Mouse (Mus musculus) c-Kit-positive CD71-positive TER-119-negative erythroid progenitor cells, embryonic 14.5 days (primary cell): ENCODE measurements around the gene Gm49388.
"Not testable (repeated sequence)": the region's sequence is repeated elsewhere in the genome, so short reads cannot be mapped to it uniquely, and the experiment has no call there.

Experiments used
- DNase-seq: peaks from one replicate; pipeline ENCODE4 v3.0.0-alpha.2; 2013; ENCODE audit warnings: low read depth

Gene Gm49388

DNA sequence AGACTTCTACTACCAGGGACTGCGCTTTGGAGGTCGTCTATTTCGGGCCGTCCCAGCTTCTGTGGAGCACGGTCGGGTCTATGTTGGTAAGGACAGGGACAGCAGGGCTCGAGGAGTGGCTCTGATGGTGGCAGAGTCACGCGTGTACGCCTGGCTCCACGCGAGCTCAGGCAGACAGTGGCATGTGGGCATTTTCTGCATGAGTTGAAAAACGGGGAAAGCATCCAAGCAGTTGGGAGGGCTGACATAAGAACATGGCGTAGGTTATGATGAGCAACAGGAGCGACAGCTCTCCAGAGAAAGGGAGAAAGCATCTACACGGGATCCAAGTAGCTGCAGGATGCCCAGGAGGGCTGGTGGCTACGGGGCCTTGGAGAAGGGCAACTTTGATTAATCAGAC lies 16.9 kb downstream of the Gm49388 start:
- no peak for DNase-seq

DNA sequence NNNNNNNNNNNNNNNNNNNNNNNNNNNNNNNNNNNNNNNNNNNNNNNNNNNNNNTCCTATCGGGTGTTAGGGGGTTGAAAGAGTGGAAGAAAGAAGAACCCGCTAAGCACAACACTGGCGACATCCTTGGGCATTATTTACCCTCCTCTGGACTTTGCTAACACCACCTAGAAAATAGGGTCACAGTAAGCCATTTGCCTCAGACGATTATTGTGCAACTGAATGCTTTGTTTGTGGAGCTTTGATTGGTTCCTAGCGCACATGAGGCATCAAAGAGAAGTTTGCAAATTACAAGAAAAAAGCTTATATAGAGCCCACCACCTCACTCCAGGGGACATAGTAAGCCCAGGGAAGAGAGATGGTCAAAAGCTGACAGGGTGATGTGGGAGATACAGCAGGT lies 23.4 kb downstream of the Gm49388 start:
- no peak for DNase-seq

DNA sequence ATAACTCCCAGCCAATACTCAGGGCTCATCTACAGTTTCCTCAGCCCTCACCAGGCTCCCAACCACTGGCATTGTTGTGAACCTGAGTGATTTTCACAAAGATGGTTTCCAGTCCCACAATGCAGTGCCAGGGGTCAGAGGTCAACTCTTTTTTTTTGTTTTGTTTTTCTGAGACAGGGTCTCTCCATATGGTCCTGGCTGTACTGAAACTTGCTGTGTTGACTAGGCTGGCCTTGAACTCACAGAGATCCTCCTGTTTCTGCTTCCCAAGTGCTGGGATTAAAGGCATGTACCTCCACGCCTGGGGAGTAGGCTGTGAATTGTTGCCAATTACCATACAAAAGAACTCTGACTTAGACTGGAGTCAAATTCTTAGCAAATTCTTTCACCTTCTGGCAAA lies 24.4 kb downstream of the Gm49388 start:
- no peak for DNase-seq

DNA sequence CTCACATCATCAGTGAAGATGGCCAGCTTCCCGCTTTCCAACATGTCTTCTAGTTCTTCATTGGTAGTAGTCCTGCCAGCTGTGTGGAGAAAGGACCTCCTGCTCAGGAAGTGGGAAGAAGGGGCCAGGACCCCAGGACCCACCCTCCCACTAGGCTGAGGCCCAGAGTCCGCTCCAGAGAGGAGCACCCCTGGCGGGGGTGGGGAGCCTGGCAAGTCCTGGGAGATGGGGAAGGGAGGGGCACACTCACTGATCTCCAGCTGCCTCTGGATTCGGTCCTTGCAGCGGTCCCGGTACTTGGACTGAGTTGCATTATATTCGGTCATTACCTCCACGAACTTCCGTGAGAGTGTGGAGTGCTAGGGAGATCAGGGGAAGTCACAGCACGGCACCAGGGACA lies 25.2 kb downstream of the Gm49388 start:
- no peak for DNase-seq

DNA sequence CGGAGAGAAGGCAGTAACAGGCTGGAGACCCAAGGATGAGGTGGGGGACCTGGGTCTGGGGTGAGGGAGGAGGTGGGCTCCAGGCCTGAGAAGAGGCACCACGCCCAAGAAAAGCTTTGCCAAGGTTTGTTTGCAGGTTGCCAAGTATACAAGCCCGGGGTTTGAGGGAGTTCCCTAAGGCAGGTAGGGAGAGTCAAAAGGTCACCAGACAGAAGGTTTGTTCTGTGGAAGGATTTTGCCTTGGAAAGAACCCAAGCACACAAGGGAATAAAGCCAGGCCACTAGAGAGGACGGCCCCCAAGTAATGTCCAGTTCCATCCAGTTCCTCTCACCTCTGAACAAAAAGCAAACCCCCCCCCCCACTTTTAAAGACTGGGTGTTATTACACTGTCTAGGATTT lies 25.8 kb downstream of the Gm49388 start:
- DNase-seq = no peak

DNA sequence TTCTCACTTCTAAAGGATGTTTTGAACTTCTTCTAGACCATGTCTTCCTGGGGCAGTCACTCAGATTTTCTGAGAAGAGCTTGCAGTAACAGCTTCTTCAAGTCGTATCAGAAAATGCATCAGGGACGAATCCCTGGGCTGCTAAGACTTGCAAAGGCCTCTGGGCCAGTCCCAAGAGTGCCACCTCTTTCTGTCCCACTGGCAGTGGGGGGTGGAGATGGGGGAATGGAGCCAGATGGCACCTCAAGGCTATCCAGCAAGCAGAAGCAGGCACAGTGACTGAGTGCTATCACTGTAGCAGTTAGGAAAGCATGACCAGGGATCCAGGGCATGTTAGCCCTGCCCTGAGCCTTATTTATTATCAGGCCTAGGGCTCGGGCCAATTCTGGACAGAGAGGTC lies 26.9 kb downstream of the Gm49388 start:
- no peak for DNase-seq

DNA sequence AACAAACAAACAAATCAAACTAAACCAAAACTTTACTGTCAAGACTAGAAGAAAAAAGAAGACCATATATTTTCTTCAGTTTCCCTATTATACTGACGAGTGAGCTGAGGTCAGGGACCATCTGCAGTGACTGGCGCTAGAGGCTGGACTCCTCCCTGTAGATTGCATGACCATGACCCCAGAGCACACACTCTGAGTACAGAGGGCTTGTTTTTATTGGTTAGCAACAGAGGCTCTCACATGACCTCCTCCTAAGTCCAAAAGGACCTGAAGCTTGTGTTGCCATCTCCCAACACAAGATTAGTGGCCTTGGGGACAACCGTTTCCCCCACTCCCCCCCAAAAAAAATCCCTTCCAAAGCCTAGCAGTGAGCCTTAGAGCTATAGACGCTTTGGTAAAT lies 28.4 kb downstream of the Gm49388 start:
- no peak for DNase-seq

DNA sequence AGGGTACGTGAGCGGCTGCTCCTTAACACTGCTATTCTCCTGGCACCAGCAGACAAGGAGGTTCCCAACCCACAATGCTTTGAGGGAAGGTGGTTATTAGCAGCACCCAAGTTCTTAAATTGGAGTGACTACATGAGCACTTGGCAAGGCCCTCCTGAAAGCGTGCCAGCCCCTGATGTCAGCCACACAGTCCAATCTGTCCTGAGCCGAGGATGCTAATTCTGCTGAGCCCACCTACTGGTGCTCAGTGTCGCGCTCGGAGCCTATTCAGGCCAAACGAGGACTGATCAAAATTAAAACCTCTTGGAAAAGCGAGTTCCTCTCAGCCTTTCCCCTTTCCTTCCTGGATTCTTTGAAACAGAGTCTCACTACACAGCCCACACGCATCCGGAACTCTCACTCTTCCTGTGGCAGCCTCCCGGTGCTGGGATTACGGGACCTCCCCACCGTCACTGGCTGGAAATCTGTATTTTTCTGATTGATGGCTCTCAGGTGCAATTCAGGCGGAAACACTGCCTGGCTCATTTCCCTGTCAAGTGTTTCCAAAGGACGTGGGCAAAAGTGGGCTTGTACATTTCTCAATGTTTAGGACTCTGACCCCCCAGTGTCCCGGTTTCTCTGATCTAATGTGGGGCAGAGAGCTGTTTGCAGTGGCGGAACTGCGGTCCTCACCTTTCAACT lies 29.0 kb downstream of the Gm49388 start:
- DNase-seq = no peak

DNA sequence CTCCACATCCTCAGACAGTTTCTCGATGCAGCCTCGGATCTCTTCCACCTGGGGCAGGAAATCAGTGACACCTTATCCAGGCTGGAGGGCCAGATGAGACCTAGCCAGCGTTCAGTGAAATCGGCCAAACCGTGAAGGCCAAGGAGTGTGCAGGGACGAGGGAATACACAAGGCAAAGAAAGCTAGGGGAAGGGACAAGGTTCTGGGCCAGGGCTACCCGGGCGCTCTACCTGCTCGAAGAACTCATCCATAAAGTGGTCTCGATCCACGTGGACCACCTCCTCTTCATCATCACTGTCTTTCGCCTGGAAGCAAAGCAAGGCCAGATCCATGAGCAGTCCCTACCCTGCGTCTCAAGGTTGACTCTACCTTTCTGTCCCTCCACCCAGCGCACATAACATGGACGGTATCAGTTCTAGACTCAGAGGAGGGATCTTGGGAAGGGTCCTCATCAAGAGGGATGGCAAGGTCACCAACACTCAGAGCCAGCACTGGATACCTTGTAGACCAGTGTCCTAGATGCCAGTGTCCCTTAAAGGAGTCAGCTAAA lies 29.8 kb downstream of the Gm49388 start:
- no peak for DNase-seq

DNA sequence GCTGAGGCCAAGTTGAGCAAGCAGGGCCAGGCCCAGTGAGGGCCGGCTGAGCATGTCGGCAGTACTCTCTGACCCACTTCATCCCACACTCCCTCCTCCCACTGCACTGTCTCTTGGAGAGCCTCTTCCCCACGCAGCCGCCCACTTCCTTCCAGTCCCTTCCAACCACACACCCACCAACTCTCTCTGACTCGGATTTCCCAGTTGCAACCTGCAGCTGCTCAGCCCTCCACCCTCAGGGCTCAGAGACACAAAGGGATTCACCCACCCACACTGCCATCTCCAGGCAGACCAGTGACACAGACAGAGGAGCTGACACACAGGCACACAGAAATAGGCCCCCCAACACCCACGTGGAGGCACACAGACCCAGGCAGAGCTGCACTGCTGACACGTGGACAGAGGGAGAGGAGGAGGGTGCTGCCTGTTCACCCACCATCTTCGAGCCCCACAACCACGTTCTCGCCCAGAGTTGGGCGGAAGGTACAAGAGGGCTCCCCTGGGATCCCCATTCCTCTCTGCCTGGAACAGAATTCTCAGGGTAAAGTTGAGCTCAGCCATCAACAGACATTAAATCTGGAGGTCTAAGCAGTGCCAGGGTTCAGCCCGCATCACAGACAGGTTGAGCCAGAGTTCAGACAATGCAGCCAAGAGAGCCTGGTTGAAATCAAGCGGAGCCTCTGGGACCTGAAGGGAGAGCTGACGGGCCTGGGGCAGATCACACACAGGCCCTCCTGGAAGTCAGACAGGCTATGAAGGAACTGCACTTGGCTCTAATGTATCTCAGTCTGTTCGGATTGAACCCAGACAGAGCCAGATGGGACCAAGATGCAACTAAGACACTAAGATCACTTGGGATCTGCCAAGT lies 30.8 kb downstream of the Gm49388 start:
- no peak for DNase-seq

DNA sequence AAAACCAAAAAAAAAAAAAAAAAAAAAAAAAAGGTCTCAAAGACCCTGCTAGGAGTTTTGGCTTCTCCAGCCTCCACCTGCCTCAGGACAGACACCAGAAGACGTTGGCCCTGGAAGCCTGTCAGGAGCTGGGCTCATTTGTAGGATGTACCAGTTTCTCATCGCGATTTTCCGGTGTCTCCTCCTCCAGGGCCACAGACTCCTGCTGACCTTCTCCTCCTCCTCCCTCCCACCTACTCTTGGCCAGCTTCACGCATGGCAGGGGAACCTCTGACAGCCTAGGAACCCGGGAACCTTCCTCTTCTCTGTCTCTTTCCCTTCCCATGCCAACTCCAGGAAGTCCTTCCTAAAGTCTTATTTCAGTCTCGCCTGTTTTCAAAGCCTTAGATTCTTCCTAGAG lies 31.6 kb downstream of the Gm49388 start:
- no peak for DNase-seq

DNA sequence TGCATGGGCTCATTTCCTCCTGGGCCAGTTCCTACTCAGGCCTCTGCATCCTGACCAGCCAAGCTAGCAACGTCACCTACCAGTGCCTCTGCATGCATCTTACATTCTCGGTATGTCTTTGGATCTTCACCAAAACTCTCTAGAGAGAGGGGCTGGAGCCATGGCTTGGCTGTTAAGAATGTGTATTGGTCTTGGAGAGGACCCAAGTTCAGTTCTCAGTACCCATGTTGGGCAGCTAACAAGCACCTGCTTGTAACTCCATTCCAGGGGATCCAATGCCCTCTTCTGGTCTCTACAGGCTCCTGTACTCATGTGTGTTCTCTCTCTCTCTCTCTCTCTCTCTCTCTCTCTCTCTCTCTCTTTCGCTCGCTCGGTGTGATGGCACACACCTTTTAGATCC lies 32.4 kb downstream of the Gm49388 start:
- DNase-seq = no peak

DNA sequence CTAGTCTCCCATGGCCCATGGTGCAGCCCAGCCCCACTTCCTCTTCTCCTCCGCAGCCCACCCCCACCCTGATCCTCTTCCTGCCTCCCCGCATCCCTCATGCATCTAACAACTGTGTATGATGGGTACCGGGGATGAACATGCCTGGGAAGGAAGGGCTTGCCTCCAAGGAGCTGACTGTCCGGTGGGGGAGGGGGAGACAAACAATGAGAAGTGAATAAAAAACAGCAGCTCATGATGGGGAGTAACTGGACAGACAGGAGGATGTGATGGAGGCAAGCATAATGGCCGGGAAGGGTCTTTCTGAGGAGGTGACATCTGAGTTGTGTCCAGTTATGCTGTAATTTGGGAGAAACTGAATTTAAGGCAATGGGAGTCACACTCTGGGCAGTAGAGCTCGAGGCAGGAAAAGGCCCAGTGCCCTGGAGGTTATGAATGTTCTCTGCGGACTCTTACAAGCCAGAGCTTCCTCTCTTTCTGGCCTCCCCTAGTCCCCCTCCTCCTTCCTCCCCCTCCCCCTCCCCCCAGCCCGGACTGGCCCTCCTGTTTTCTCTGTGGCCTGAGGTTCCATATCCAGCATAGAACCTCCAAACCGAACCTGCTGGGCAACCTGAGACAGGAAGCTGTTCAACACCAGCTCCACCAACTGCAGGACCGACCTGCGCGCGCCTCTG lies 35.6 kb downstream of the Gm49388 start:
- DNase-seq = no peak

DNA sequence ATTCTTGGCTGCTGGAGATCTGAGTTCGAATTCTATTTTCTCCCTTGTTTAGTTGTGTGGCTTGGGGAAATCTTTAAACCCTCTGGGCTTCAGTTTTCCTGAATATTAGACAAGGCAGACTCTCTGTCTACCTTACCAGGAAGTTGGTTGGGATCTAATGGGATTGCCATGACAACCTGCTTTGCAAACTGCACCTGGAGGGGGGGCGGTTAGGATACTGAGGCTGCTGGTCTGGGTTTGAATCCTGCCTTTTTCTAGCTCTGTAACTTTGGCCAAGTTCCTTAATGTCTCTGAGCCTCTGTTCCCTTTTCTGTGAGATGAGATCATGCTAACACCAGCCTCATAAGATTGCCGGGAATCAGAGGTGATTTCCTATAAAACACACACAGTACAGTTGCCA lies 37.1 kb downstream of the Gm49388 start:
- DNase-seq = no peak

DNA sequence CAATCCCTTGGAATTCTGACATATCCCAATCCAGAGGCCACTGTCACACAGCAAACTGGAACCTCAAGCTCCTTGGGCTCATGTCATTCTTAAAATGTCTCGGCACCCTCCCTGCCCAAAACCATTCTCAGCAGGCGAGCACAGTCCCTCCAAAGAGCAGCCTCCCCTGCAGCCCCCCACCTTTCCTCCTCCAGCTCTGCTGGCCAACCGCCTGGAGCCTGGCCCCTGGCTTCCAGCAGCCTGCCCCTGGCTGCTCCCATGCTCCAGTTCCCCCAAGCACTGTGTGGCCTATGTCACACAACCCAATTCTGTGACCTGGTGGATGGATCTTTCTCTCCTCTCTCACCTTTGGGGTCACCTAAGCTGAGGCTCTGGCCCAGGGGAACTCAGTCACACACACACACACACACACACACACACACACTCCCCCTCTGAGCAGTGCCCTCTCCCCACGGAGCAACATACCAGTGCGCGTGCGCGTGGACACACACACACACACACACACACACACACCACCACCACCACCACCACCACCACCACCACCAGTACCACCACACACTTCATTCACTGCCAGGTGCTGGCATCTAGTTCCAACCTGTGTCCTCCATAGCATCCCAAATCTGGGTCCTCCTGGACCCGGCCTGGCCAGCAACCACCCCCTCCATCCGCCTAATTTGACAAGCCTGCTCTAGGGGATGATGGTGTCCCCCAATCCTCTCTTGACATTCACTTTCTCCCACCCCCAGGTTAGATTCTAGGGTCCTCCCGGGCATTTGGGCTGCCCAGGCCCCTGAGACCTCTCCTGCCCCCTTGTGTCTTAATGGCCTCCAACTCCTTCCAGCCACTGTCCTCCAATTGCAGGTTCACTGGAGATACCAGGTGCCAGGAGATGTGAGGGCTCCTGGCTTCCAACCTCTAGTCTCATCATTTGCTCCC lies 38.1 kb downstream of the Gm49388 start:
- DNase-seq = no peak

DNA sequence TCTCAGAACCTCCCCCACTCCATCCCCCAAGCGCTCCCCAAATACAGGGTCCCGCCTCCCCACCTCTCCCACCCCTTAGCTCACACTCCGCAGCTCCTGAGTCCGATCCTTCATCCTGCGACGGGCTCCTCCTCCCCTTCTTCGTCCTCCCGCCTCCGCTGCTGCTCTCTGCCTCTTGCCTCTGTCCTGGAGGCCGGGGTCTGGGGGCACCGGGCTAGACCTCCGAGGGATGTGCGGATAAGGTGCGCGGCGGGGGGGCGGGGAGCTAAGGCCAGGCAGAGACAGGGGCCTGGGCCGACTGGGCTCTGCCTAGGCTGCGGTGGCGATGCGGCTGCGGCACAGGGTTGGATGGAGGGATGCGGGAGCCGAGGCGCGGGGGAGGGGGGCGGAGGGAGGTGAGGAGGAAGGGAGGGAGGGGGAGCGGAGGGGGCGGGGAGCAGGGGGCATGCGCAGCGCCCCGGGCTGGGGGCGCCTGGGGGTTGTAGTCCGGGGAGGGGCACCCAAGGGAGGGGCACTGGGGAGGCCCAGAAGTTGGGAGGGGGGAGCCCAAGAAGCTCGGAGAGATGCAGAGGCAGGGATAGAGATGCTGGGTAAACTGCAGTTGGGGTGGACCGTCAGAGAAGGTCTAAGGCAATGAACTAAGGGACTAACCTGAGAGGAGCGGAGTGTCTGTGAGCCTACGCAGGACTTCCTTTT lies 38.9 kb downstream of the Gm49388 start, which contains the start of the genes Stx4a and Stx1b:
Stx4a (plus strand) TSS at position 119 of the 696 bp plus-strand sequence.
Stx1b (minus strand) TSS at position 374 of the 696 bp plus-strand sequence.
- no peak for DNase-seq

DNA sequence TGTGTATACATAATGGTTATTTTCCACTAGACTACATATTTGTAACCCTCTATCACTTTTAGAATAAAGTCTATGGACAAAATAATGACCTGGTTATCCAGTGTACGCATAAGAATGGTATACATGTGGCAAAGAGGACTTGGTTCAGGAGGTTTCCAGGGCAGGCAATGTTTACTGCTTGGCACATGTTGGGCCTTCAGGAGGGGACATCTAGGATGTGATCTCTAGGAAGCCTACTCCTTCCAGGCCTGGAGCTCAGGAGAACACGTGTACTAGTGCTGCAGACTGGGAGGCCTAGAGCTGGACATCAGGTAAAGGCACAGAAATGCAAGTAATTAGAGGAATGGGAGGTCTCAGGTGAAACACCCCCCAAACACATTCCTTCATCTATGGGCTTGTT lies 50.1 kb downstream of the Gm49388 start:
- DNase-seq = no peak

DNA sequence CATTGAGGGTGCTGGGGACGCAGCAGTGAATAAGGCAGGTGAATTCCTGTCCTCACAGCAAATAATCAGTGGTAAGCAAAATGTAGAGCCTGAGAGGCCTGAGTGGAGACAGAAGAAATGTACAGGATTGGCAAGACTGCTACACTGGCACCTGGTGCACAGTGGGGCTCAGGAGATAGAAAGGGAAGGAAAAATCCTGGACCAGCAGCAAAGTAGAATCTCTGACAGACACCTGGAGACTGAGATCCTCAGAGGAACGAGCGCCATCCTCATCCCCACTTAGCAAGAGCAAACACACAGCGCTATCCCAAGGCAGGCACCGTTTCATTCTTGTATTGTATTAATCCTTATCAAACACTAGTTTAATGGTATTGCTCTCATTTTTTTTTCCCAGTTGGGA lies 52.1 kb downstream of the Gm49388 start:
- no peak for DNase-seq

DNA sequence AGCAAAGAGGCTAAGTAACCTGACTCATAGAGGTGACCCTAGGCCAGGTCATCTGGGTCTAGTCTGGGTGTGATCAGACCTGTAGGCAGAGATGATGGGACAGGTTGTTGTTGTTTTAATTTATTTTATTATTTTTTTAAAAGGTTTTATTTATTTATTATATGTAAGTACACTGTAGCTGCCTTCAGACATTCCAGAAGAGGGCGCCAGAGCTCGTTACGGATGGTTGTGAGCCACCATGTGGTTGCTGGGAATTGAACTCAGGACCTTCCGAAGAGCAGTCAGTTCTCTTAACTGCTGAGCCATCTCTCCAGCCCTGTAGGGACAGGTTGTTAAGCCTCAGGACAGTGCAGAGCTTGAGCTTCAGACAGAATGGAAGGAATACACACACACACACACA lies 52.5 kb downstream of the Gm49388 start:
- not testable (repeated sequence) for DNase-seq

DNA sequence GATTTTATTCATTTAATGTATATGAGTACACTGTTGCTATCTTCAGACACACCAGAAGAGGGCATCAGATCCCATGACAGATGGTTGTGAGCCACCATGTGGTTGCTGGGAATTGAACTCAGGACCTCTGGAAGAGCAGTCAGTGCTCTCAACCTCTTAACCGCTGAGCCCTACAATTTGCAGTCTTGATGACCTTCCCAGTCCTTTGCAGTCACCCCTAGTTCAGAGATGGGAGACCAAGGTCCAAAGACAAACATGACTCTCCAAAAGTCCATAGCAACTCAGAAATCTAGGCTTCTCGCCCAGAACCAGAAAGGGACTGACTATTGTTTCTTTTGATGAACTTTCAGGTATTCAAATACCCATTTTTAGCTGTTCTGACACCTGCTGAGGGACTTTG lies 54.6 kb downstream of the Gm49388 start:
- DNase-seq = not testable (repeated sequence)

DNA sequence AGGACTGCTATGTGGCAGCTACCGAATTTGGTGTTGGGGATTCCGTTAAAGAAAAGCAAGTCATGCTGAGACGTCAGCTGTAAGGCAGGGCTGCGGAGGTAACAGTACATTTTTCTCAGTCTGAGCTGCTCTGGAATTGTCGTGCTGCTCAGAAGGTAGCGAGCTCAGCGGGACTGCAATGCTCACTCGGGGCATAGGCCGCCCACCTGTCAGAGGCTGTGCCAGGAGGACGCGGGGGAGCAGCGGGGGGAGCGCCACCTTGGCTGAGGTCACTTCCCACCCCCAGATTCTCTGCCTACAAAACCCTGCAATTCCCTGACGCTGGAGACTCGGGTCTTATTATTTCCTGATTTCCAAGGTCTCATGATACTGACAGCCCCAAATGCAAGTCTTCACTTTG lies 55.5 kb downstream of the Gm49388 start:
- no peak for DNase-seq
